Mouse (Mus musculus): ENCODE measurements around the gene Prkcq. TPM values are rescaled to one million over a fixed set of nuclear protein-coding genes. Genes with fewer than 3 reads are reported as not detected.
A peak's percentile ranks its signal among the peaks of the same experiment; 100 is the strongest.

The Prkcq gene
- polyA plus RNA-seq, 1 experiment from 2014 or later = 2.9 TPM

GRCm38 (mm10) chr2:11300362-11300761 is 128.5 kb downstream of the Prkcq start:
- H3K4me2 ChIP-seq (ENCODE audit: low read depth, low read length) = no peak overlapping the region
- H3K27ac ChIP-seq (ENCODE audit: low read length) = no peak overlapping the region
- no peak for ATAC-seq (ENCODE audit: low read depth)
- H3K4me1 ChIP-seq (ENCODE audit: control insufficient read depth, low read depth, low read length) = no peaks in the 10 kb centered on the region
- H3K27me3 ChIP-seq (ENCODE audit: control insufficient read depth, insufficient read depth, low read depth, low read length) = no peaks in the 10 kb centered on the region
- H3K36me3 ChIP-seq (ENCODE audit: control insufficient read depth, insufficient read depth) = no peaks in the 10 kb centered on the region
- WGBS (ENCODE audit: insufficient replicate concordance) = 58% methylated on average over 6 of the region's 6 CpGs
- no peak overlapping the region for H3K4me3 ChIP-seq (ENCODE audit: low read depth, low read length)
- no peak overlapping the region for H3K9ac ChIP-seq (ENCODE audit: low read depth, low read length)
- no peaks in the 10 kb centered on the region for H3K9me3 ChIP-seq (replicated peaks; ENCODE audit: control insufficient read depth, low read length)

GRCm38 (mm10) chr2:11320241-11320640 is 148.3 kb downstream of the Prkcq start:
- H3K36me3 ChIP-seq (ENCODE audit: control insufficient read depth, insufficient read depth) = no peaks in the 10 kb centered on the region
- H3K27ac ChIP-seq (ENCODE audit: low read length) = no peak overlapping the region
- no peaks in the 10 kb centered on the region for H3K27me3 ChIP-seq (ENCODE audit: control insufficient read depth, insufficient read depth, low read depth, low read length)
- ATAC-seq (ENCODE audit: low read depth) = no peak
- no peak overlapping the region for H3K4me2 ChIP-seq (ENCODE audit: low read depth, low read length)
- no peak overlapping the region for H3K9ac ChIP-seq (ENCODE audit: low read depth, low read length)
- no peak overlapping the region for H3K4me3 ChIP-seq (ENCODE audit: low read depth, low read length)
- 28% methylated on average over 10 of the region's 10 CpGs for WGBS (ENCODE audit: insufficient replicate concordance)
- no peaks in the 10 kb centered on the region for H3K4me1 ChIP-seq (ENCODE audit: control insufficient read depth, low read depth, low read length)
- H3K9me3 ChIP-seq (replicated peaks; ENCODE audit: control insufficient read depth, low read length) = no peaks in the 10 kb centered on the region

GRCm38 (mm10) chr2:11322396-11322795 is 150.5 kb downstream of the Prkcq start:
- Histone ChIP-seq H3K4me3 (ENCODE audit: low read depth, low read length) (no peak overlapping the region), H3K9ac (ENCODE audit: low read depth, low read length) (no peak overlapping the region), H3K27me3 (ENCODE audit: control insufficient read depth, insufficient read depth, low read depth, low read length) (no peaks in the 10 kb centered on the region), H3K4me2 (ENCODE audit: low read depth, low read length) (no peak overlapping the region), H3K9me3 (replicated peaks; ENCODE audit: control insufficient read depth, low read length) (no peaks in the 10 kb centered on the region), H3K4me1 (ENCODE audit: control insufficient read depth, low read depth, low read length) (no peaks in the 10 kb centered on the region), H3K27ac (ENCODE audit: low read length) (no peak overlapping the region), H3K36me3 (ENCODE audit: control insufficient read depth, insufficient read depth) (no peaks in the 10 kb centered on the region)
- no peak for ATAC-seq (ENCODE audit: low read depth)
- 55% methylated on average over 3 of the region's 3 CpGs for WGBS (ENCODE audit: insufficient replicate concordance)

GRCm38 (mm10) chr2:11327280-11327679 is 155.4 kb downstream of the Prkcq start:
- Histone ChIP-seq H3K9me3 (replicated peaks; ENCODE audit: control insufficient read depth, low read length) (no peaks in the 10 kb centered on the region), H3K36me3 (ENCODE audit: control insufficient read depth, insufficient read depth) (no peaks in the 10 kb centered on the region), H3K9ac (ENCODE audit: low read depth, low read length) (no peak overlapping the region), H3K27ac (ENCODE audit: low read length) (no peak overlapping the region), H3K4me3 (ENCODE audit: low read depth, low read length) (no peak overlapping the region), H3K4me2 (ENCODE audit: low read depth, low read length) (no peak overlapping the region), H3K27me3 (ENCODE audit: control insufficient read depth, insufficient read depth, low read depth, low read length) (no peaks in the 10 kb centered on the region), H3K4me1 (ENCODE audit: control insufficient read depth, low read depth, low read length) (no peaks in the 10 kb centered on the region; the same call in 1 of the 2 replicates)
- no peak for ATAC-seq (ENCODE audit: low read depth)
- 50% methylated on average over 7 of the region's 7 CpGs for WGBS (ENCODE audit: insufficient replicate concordance)

- 34% methylated on average over 10 of the region's 10 CpGs for WGBS (ENCODE audit: insufficient replicate concordance)
- H3K27ac ChIP-seq (ENCODE audit: low read length) = no peak overlapping the region
- ATAC-seq (ENCODE audit: low read depth) = no peak
- H3K27me3 ChIP-seq (ENCODE audit: control insufficient read depth, insufficient read depth, low read depth, low read length) = no peaks in the 10 kb centered on the region
- no peak overlapping the region for H3K9ac ChIP-seq (ENCODE audit: low read depth, low read length)
- no peaks in the 10 kb centered on the region for H3K36me3 ChIP-seq (ENCODE audit: control insufficient read depth, insufficient read depth)
- H3K4me3 ChIP-seq (ENCODE audit: low read depth, low read length) = no peak overlapping the region
- no peaks in the 10 kb centered on the region for H3K9me3 ChIP-seq (replicated peaks; ENCODE audit: control insufficient read depth, low read length)
- H3K4me1 ChIP-seq (ENCODE audit: control insufficient read depth, low read depth, low read length) = no peaks in the 10 kb centered on the region; the same call in 1 of the 2 replicates
- H3K4me2 ChIP-seq (ENCODE audit: low read depth, low read length) = no peak overlapping the region
Observed at GRCm38 (mm10) chr2:11329407-11330224, 157.7 kb downstream of the Prkcq start.

GRCm38 (mm10) chr2:11331528-11332446 is 159.9 kb downstream of the Prkcq start:
- no peaks in the 10 kb centered on the region for H3K36me3 ChIP-seq (ENCODE audit: control insufficient read depth, insufficient read depth)
- ATAC-seq (ENCODE audit: low read depth) = peak; percentile 79
- H3K9me3 ChIP-seq (replicated peaks; ENCODE audit: control insufficient read depth, low read length) = no peaks in the 10 kb centered on the region
- H3K4me2 ChIP-seq (ENCODE audit: low read depth, low read length) = no peak overlapping the region
- H3K4me3 ChIP-seq (ENCODE audit: low read depth, low read length) = no peak overlapping the region
- H3K9ac ChIP-seq (ENCODE audit: low read depth, low read length) = no peak overlapping the region
- no peaks in the 10 kb centered on the region for H3K27me3 ChIP-seq (ENCODE audit: control insufficient read depth, insufficient read depth, low read depth, low read length)
- H3K4me1 ChIP-seq (ENCODE audit: control insufficient read depth, low read depth, low read length) = peaks cover 3% of the 10 kb centered on the region; the same call in 1 of the 2 replicates
- WGBS (ENCODE audit: insufficient replicate concordance) = 12% methylated on average over 11 of the region's 11 CpGs
- H3K27ac ChIP-seq (ENCODE audit: low read length) = no peak overlapping the region

GRCm38 (mm10) chr2:11332469-11332868 is 160.6 kb downstream of the Prkcq start:
- Histone ChIP-seq H3K4me2 (ENCODE audit: low read depth, low read length) (no peak overlapping the region), H3K4me3 (ENCODE audit: low read depth, low read length) (no peak overlapping the region), H3K27ac (ENCODE audit: low read length) (peak overlapping the region; percentile 25; the same call in 1 of the 2 replicates), H3K4me1 (ENCODE audit: control insufficient read depth, low read depth, low read length) (peaks cover 3% of the 10 kb centered on the region; the same call in 1 of the 2 replicates), H3K9ac (ENCODE audit: low read depth, low read length) (no peak overlapping the region), H3K9me3 (replicated peaks; ENCODE audit: control insufficient read depth, low read length) (no peaks in the 10 kb centered on the region), H3K36me3 (ENCODE audit: control insufficient read depth, insufficient read depth) (no peaks in the 10 kb centered on the region), H3K27me3 (ENCODE audit: control insufficient read depth, insufficient read depth, low read depth, low read length) (no peaks in the 10 kb centered on the region)
- no peak for ATAC-seq (ENCODE audit: low read depth)
- 26% methylated on average over 4 of the region's 4 CpGs for WGBS (ENCODE audit: insufficient replicate concordance)

GRCm38 (mm10) chr2:11333301-11334017 is 161.6 kb downstream of the Prkcq start:
- 34% methylated on average over 14 of the region's 14 CpGs for WGBS (ENCODE audit: insufficient replicate concordance)
- ATAC-seq (ENCODE audit: low read depth) = no peak
- Histone ChIP-seq H3K4me3 (ENCODE audit: low read depth, low read length) (no peak overlapping the region), H3K27ac (ENCODE audit: low read length) (no peak overlapping the region), H3K27me3 (ENCODE audit: control insufficient read depth, insufficient read depth, low read depth, low read length) (no peaks in the 10 kb centered on the region), H3K36me3 (ENCODE audit: control insufficient read depth, insufficient read depth) (no peaks in the 10 kb centered on the region), H3K9ac (ENCODE audit: low read depth, low read length) (no peak overlapping the region), H3K4me2 (ENCODE audit: low read depth, low read length) (peak overlapping the region; percentile 6; the same call in 1 of the 2 replicates), H3K4me1 (ENCODE audit: control insufficient read depth, low read depth, low read length) (peaks cover 3% of the 10 kb centered on the region; the same call in 1 of the 2 replicates), H3K9me3 (replicated peaks; ENCODE audit: control insufficient read depth, low read length) (no peaks in the 10 kb centered on the region)
